Mouse (Mus musculus) ES-Bruce4 (cell line): ENCODE measurements at regions not wholly inside any gene's neighbourhood (a gene's known extent, or its start where the extent isn't known, plus 50 kb on each side); places are given as distances from the start of the nearest gene placed in this dataset.

ENCODE experiments used
- H3K27ac ChIP-seq: 2 replicates; pipeline ENCODE4 v1.5.1; 2012; ENCODE audit warnings: low read length, inconsistent platforms; ENCODE audit not compliant: insufficient read depth
- H3K27me3 ChIP-seq: 2 replicates; pipeline ENCODE4 v1.6.1; 2012; ENCODE audit warnings: mild to moderate bottlenecking, low read length, inconsistent platforms; ENCODE audit not compliant: control insufficient read depth, poor library complexity, insufficient read depth, severe bottlenecking
- H3K36me3 ChIP-seq: 2 replicates; pipeline ENCODE4 v1.6.1; 2012; ENCODE audit warnings: inconsistent platforms, mild to moderate bottlenecking, low read length, moderate library complexity; ENCODE audit not compliant: control insufficient read depth, poor library complexity, insufficient read depth, severe bottlenecking
- H3K4me1 ChIP-seq: one replicate; pipeline ENCODE4 v1.8.1; 2011; ENCODE audit warnings: low read length; ENCODE audit not compliant: control insufficient read depth, insufficient read depth
- H3K4me3 ChIP-seq: 2 replicates; pipeline ENCODE4 v1.5.1; 2011; ENCODE audit warnings: low read depth, mild to moderate bottlenecking, low read length
- H3K9ac ChIP-seq: 2 replicates; pipeline ENCODE4 v1.6.1; 2012; ENCODE audit warnings: low read depth, mild to moderate bottlenecking, inconsistent platforms; ENCODE audit not compliant: poor library complexity, severe bottlenecking
- H3K9me3 ChIP-seq: replicated peaks from 2 replicates; pipeline ENCODE4 v1.6.1; 2012; ENCODE audit warnings: mild to moderate bottlenecking, low read length, inconsistent platforms; ENCODE audit not compliant: control insufficient read depth, poor library complexity, insufficient read depth, severe bottlenecking
- CTCF ChIP-seq: IDR thresholded peaks from one replicate; pipeline ENCODE4 v1.8.1; 2011; ENCODE audit warnings: low read depth, low read length
- EP300 ChIP-seq: IDR thresholded peaks from 2 replicates; pipeline ENCODE4 v1.6.1; 2011; ENCODE audit warnings: low read depth, low read length; ENCODE audit not compliant: insufficient read depth
- POLR2A ChIP-seq: IDR thresholded peaks from one replicate; pipeline ENCODE4 v1.8.1; 2011; ENCODE audit warnings: low read length; ENCODE audit not compliant: insufficient read depth

- Histone ChIP-seq H3K27me3 (no peaks in the 10 kb centered on the region), H3K36me3 (no peaks in the 10 kb centered on the region)
Measured at GRCm38 (mm10) chr5:45105236-45105816, 305.8 kb upstream of the Ldb2 start.

GRCm38 (mm10) chr5:45103763-45104428 lies 304.4 kb upstream of the Ldb2 start:
- no peaks in the 10 kb centered on the region for H3K36me3 ChIP-seq
- H3K9ac ChIP-seq = no peak overlapping the region

More at GRCm38 (mm10) chr5:45105236-45105816, 305.8 kb upstream of the Ldb2 start:
- H3K9ac ChIP-seq = no peak overlapping the region
- H3K9me3 ChIP-seq = no peaks in the 10 kb centered on the region
- H3K4me3 ChIP-seq = no peak overlapping the region
- TF ChIP-seq CTCF = no peak
- no peak for TF ChIP-seq POLR2A
- no peak for TF ChIP-seq EP300
- H3K4me1 ChIP-seq = no peaks in the 10 kb centered on the region
- no peak overlapping the region for H3K27ac ChIP-seq

GRCm38 (mm10) chr5:45102661-45103060 lies 303.2 kb upstream of the Ldb2 start:
- Histone ChIP-seq H3K27me3 (no peaks in the 10 kb centered on the region), H3K9ac (no peak overlapping the region), H3K4me3 (no peak overlapping the region), H3K4me1 (no peaks in the 10 kb centered on the region), H3K9me3 (no peaks in the 10 kb centered on the region), H3K27ac (no peak overlapping the region), H3K36me3 (no peaks in the 10 kb centered on the region)
- TF ChIP-seq CTCF = no peak
- no peak for TF ChIP-seq EP300
- TF ChIP-seq POLR2A = no peak

More at GRCm38 (mm10) chr5:45103763-45104428, 304.4 kb upstream of the Ldb2 start:
- Histone ChIP-seq H3K4me1 (no peaks in the 10 kb centered on the region), H3K9me3 (no peaks in the 10 kb centered on the region), H3K4me3 (no peak overlapping the region), H3K27ac (no peak overlapping the region), H3K27me3 (no peaks in the 10 kb centered on the region)
- no peak for TF ChIP-seq EP300
- TF ChIP-seq CTCF = no peak
- TF ChIP-seq POLR2A = no peak

GRCm38 (mm10) chr5:45101777-45102176 lies 302.3 kb upstream of the Ldb2 start:
- Histone ChIP-seq H3K27ac (no peak overlapping the region), H3K4me1 (no peaks in the 10 kb centered on the region), H3K27me3 (no peaks in the 10 kb centered on the region), H3K36me3 (no peaks in the 10 kb centered on the region), H3K9me3 (no peaks in the 10 kb centered on the region), H3K9ac (no peak overlapping the region), H3K4me3 (no peak overlapping the region)
- TF ChIP-seq EP300 (no peak), POLR2A (no peak), CTCF (no peak)

- no peak overlapping the region for H3K4me3 ChIP-seq
- no peaks in the 10 kb centered on the region for H3K36me3 ChIP-seq
- H3K4me1 ChIP-seq = no peaks in the 10 kb centered on the region
- H3K27me3 ChIP-seq = no peaks in the 10 kb centered on the region
- no peak overlapping the region for H3K9ac ChIP-seq
- TF ChIP-seq EP300 (no peak), CTCF (no peak)
- no peaks in the 10 kb centered on the region for H3K9me3 ChIP-seq
- no peak overlapping the region for H3K27ac ChIP-seq
Measured at GRCm38 (mm10) chr5:45099082-45099481, 299.6 kb upstream of the Ldb2 start.

- Histone ChIP-seq H3K4me3 (no peak overlapping the region), H3K36me3 (no peaks in the 10 kb centered on the region), H3K4me1 (no peaks in the 10 kb centered on the region), H3K9ac (no peak overlapping the region), H3K27ac (no peak overlapping the region), H3K27me3 (no peaks in the 10 kb centered on the region), H3K9me3 (no peaks in the 10 kb centered on the region)
- TF ChIP-seq POLR2A = no peak
- TF ChIP-seq CTCF = no peak
- TF ChIP-seq EP300 = no peak
Measured at GRCm38 (mm10) chr5:45097941-45098340, 298.5 kb upstream of the Ldb2 start.
